Mouse (Mus musculus) spleen, adult 10 weeks (tissue): Measurements from ENCODE around the gene Etaa1. TPM values are rescaled to one million over a fixed set of nuclear protein-coding genes. Genes with fewer than 3 reads are reported as not detected.

Source experiments
- polyA plus RNA-seq: library from polyadenylated mRNA; stranded (reverse); fragments of 350-450 nt; fragmentation: Illumina TruSeq; extraction: RNeasy Lipid Tissue Mini Kit (QIAGEN cat#74804); gene quantifications from one replicate; pipeline ENCODE4 v1.2.3, GENCODE M21; 2015; ENCODE audit warnings: low replicate concordance; ENCODE audit not compliant: insufficient read depth

Etaa1 gene
- 17.6 TPM for polyA plus RNA-seq

DNA sequence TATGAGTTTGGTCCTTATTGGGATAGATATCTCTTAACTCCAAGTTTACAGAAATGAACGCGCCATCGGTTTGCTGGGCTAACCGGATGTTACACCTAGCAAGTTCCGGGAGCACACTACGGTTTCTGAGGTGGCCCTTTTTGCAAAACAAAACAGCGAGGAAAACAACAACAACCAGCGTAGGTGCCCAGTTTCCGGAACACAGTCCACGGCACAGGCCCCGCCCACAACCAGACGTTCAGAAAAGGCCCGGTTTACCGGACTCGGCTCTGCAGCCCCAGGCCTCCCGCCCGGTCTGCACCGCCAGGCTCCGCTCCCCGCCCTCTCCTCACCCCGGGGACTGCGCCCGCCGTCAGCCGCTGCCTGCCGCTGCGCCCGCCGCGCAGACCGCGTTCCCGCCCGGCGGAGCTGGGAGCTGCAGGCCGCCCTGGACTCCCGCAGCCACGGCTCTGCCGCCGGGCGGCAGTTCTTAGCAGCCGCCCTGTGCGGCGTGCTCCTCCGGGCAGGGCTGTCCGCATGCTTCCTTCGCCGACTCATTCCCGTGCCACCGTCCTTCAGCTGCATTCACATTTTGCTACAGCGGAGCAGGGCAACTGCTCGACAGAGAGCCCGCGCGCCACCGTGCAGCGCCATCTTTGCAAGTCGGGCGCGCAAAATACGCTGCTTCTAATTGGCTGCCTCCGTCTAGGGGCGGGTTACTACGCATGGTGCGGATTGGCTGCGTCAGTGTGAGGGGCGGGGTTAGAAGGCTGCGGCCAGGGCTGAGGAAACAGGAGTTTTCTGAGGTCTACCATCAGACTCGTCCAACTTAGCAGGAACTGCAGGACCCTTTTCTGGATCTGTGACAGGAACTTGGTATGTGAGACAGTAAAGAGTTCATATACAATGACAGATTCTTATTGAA lies at the start of gene Etaa1:
Etaa1 (minus strand) TSS at position 645 of the 904 bp plus-strand sequence.

